Mouse (Mus musculus) skeletal muscle tissue, adult 2 months (tissue): Measurements from ENCODE around the gene Exoc6.

ENCODE experiments used
- DNase-seq: peaks from one replicate; pipeline ENCODE4 v3.0.0-alpha.2; 2012; ENCODE audit warnings: low read depth, low spot score

The Exoc6 gene

GRCm38 (mm10) chr19:37726585-37726984 lies 176.4 kb downstream of the Exoc6 start:
- DNase-seq = no peak

- no peak for DNase-seq
Measured at GRCm38 (mm10) chr19:37727366-37727765, 177.1 kb downstream of the Exoc6 start.
